Mouse (Mus musculus): ENCODE measurements around the gene Fcho2.

Gene Fcho2

DNA sequence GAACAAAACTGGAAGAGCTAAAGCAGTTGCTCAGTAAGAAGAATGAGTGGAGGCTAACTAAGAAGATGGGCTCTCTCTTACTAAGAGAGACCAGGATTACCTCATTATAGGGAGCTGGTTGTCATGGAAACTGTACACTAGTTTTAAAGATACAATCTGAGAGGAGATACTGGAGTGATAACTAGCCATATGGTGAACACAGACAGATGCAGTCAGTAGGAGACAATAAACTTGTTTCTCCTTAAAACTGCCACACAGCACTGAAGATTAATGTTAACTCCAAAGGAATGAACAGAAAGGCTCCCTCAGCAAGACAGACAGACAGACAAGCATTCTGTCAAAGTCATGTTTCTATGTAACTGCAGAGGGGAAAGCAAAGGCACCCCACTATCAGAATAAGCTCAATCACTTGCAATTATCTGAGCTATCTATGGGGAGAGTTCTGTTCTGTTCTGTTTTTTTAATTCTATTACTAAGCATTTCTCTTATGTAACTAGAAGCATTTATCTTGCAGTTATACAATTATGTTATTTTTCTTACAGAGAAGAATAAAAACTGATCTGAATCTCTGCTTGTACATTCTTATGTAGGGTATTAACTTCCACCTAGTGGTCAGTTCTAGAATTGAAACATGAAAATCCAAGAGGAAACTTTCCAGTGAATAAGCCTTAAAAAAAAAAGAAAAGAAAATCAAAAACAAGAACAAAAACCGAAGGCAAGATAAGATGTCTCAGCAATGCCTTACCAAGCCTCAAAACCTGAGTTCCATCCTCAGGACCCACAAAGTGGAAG is 85.8 kb downstream of the Fcho2 start:
- in situ Hi-C loops (cut with MboI; ENCODE audit: unreplicated experiment in 2 of 2) = loop anchor here (5.0 to 25.0 kb wide), 4 partner anchors 395 to 1517 kb away; partner anchors contain the start of genes Mrps27 (in 1 of the 2) and Ptcd2 (in 1 of the 2)

DNA sequence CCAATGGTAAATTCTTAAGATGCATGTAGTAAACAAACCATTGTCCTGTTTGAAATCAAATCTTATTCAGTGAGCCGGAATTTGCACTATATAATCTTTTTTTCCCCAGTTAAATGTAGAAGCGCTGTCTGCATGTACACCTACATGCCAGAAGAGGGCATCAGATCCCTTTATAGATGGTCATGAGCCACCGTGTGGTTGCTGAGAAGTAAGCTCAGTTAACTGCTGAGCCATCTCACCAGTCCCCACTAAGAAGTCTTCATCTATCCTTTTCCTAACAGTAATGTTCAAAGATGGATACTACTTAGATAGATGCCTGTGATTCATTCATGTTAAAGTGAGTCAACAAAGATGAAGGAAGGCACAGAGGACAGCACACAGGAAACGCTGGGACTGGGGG is 88.8 kb downstream of the Fcho2 start:
- in situ Hi-C loops (cut with MboI; ENCODE audit: unreplicated experiment in 2 of 2) = loop anchor here (5.0 to 25.0 kb wide), 4 partner anchors 398 to 1514 kb away; partner anchors contain the start of genes Mrps27 (in 1 of the 2) and Ptcd2 (in 1 of the 2)

DNA sequence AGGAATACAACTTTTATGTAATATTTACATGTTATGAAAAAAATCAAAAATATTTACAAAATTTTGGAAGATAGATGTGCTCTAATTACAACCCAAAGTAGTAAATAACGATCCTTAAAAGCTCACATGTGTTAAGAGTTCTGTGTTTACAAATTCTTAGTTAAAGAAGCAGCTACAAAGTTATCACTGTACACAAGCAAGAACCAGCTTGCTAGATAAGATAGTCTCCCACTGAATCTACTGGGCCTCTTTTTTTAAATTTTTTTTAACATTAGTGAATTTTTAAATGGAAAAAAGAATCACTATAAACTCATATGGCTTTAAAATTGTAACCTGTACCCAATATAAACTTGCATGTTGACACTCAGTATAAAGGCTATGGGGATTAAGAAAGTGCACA is 91.8 kb downstream of the Fcho2 start:
- in situ Hi-C loops (cut with MboI; ENCODE audit: unreplicated experiment in 2 of 2) = loop anchor here (10.0 to 25.0 kb wide), 3 partner anchors 401 to 686 kb away; no protein-coding TSS in a partner anchor

DNA sequence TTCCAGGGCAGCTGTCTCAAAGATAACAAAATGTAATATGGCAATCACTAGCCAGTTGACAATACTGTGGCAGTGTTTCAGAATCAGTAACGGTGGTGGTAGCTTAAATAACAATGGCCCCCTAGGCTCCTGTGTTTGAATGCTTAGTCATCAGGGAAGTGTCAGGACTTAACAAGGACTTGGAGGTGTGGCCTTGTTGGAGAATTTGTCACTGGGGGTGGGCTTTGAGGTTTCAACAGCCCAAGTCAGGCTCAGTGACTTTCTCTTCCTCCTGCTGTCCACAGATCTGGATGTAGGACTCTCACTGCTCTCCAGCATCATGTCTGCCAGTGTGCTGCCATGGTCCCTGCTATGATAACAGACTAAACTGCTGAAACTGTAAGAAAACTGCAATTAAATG is 93.0 kb downstream of the Fcho2 start:
- in situ Hi-C loops (cut with MboI; ENCODE audit: unreplicated experiment in 2 of 2) = loop anchor here (10.0 to 25.0 kb wide), 3 partner anchors 403 to 685 kb away; no protein-coding TSS in a partner anchor

DNA sequence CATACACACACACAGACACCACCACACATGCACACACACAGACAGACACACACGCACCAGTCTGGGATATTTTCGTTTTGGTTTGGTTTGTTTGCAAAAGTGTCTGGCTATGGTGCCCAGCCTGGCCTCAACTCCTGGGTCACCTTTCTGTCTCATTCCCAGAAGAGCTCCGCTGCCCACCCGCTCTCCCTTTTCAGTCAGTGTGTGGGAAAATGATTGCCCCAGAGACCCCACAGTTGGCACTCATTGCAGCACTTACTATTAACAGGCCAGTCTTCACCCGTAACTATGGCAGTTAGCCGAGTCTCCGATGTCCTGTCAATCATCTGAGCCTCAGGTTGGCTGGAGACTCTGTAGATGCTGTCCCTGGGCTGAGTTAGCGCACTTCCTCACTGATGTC is 99.1 kb downstream of the Fcho2 start:
- in situ Hi-C loops (cut with MboI; ENCODE audit: unreplicated experiment in 2 of 2) = loop anchor here (25.0 kb wide), 2 partner anchors 596 to 679 kb away; no protein-coding TSS in a partner anchor

DNA sequence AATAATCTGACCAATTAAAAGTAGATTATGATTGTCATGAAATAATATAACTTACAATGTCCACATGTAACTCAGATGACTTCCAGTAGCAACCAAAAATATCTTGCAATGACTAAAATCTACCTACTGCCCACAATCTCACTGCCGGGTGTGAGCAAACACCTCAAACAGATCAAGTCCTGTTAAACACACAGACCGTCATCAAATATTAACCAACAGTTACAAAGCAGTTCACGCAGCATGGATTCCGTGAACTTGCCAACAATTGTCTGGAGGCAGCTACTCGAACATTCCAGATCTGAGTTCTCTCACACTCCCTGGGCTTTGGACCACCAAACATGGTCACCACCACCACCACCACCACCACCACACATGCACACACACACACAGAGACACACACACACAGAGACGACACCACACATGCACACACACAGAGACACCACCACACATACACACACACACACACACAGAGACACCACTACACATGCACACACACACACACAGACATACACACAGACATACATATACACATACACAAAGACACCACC is 99.7 kb downstream of the Fcho2 start:
- in situ Hi-C loops (cut with MboI; ENCODE audit: unreplicated experiment in 2 of 2) = loop anchor here (25.0 kb wide), 2 partner anchors 597 to 678 kb away; no protein-coding TSS in a partner anchor

DNA sequence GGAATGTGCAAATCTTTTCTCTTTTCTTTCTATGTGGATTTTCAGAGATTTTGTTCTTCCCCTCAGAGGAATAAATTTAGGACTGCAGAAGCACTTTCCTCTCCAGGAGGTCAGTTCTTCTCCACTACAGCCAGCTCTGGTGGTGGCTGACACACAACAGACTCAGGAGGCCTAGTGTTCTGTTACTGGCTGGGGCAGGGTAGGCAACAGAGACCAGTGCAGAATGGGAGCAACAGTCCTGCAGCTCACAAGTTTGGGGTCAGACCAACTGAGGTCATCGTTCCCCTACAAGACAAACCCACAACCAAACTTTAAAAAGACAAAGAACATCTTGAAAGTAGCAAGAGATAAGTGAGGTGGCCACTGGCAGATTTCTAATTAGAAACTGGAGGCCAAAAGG is 104.6 kb downstream of the Fcho2 start:
- in situ Hi-C loops (cut with MboI; ENCODE audit: unreplicated experiment in 2 of 2) = loop anchor here (25.0 kb wide), 2 partner anchors 602 to 673 kb away; no protein-coding TSS in a partner anchor

DNA sequence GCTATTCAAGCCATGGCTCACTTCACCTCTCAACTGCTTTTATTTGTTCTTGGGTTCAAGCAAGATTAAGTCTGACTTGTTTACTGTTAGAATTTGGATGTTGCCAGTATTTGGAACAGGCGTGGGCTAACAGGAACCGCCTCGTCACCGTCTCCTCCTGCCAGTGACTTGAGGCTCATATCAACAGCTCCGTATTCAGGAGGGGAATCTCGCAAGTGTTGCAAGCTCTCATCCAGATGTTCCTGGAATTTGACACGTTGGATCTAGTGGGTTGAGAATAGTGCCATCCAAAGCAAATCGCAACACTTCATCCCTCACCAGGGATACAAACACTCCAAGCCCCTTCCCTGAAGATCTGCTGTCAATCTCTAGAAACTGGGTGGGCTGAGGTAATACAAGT is 105.0 kb downstream of the Fcho2 start:
- in situ Hi-C loops (cut with MboI; ENCODE audit: unreplicated experiment in 2 of 2) = loop anchor here (25.0 kb wide), 2 partner anchors 602 to 673 kb away; no protein-coding TSS in a partner anchor

DNA sequence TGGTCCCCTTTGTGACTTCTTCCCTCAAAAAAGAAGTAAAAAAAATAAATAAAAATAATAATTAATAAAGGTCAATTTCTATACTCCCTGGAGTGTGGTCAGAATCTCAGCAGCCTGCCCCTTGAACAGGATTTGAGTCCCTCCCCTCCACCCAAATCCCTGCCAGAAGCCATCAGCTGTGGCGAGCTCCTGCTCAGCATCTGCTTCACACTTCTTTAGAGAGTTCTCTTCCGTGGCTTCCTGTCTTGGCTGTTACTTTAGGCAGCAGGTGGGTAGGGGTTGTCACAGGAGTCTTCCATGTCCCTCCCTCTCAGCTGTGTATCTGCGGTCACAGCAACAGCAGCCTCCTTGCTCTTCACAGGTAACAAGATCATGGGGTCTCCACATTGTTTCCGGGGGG is 109.7 kb downstream of the Fcho2 start:
- in situ Hi-C loops (cut with MboI; ENCODE audit: unreplicated experiment in 2 of 2) = loop anchor here (25.0 kb wide), 2 partner anchors 607 to 668 kb away; no protein-coding TSS in a partner anchor

DNA sequence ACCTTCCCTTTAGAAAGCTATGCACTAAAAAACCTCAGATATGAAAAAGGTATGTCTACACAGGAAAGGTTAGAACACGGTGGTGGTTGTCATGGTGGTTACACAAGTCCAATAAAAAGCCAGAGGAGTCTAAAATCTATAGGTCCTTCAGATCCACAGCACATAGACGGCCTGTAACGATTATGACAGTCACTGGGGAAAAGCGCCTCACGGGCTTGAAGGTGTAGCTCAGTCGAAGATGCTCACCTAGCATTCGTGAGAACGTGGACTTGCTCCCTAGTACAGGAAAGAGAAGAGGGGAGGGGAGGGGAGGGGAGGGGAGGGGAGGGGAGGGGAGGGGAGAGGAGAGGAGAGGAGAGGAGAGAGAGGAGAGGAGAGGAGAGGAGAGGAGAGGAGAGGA is 111.5 kb downstream of the Fcho2 start:
- in situ Hi-C loops (cut with MboI; ENCODE audit: unreplicated experiment in 2 of 2) = loop anchor here (25.0 kb wide), 2 partner anchors 609 to 666 kb away; no protein-coding TSS in a partner anchor

DNA sequence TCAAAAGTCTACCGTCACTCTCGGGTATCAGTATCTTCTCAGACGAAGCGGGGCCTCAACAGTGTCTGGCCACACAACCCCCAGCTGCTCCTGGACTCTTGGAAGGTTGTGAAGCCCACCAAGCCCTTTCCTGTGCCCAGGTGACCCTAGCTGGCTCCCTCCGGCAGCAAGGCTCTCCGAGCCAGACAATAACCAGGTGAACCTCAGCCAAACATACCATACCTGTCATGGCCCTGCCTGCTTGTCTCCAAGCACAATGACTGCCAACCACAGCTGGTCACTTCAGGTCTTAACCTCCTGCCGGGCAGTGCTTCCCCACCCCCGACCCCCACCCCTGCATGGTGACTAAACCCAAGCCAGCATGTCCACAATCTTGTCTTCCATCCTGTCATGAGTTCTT is 112.9 kb downstream of the Fcho2 start:
- in situ Hi-C loops (cut with MboI; ENCODE audit: unreplicated experiment in 2 of 2) = loop anchor here (25.0 kb wide), 2 partner anchors 610 to 665 kb away; no protein-coding TSS in a partner anchor

DNA sequence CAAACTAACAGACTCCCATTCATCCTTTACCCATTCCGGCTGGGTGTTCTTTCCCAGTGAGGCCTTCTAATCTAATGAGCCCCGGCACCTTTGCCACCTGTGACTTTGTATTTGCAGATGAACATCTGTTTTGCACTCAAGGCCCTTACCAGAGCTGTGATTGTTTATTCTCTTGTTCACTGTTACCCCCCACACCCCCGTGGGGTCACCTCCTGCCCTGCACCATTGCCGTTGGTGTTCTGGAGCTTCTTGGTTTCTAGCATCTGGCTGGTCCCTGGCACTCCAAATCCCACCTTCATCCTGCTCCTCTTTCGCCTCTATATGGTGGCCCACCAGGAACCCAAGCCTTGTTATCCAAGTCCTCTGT is 114.0 kb downstream of the Fcho2 start:
- in situ Hi-C loops (cut with MboI; ENCODE audit: unreplicated experiment in 2 of 2) = loop anchor here (25.0 kb wide), 2 partner anchors 611 to 664 kb away; no protein-coding TSS in a partner anchor

DNA sequence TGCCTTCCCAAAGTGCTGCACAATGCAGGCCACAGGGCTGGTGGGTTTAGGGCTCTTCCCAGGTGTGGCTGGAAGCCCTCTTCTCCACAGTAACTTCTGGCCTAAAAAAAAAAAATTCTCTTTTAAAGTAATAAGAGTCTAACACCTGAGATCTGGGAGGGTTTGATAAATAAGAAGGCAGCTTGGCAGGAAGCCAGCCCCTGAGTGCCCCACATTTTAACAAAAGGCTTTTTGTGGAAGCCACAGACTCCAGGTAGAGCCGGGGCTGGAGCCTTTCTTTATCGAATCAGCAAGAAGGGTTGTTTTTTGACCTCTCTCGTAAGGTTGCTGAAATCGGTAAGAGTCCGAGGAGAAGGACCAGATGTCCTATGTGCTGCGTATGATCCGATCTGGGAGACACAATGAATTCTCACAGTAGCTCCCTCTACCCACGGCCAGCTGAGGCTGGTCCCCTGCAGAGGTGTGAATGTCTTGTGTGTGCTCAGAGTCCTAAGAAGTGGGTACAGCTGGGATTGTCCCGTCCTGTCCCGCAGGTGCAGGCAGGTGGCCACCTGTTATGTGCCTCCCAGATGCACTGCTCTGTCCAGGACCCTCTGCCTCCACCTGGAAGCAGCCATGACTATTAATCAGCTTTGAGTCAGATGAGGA is 114.5 kb downstream of the Fcho2 start:
- in situ Hi-C loops (cut with MboI; ENCODE audit: unreplicated experiment in 2 of 2) = loop anchor here (25.0 kb wide), 2 partner anchors 612 to 663 kb away; no protein-coding TSS in a partner anchor

DNA sequence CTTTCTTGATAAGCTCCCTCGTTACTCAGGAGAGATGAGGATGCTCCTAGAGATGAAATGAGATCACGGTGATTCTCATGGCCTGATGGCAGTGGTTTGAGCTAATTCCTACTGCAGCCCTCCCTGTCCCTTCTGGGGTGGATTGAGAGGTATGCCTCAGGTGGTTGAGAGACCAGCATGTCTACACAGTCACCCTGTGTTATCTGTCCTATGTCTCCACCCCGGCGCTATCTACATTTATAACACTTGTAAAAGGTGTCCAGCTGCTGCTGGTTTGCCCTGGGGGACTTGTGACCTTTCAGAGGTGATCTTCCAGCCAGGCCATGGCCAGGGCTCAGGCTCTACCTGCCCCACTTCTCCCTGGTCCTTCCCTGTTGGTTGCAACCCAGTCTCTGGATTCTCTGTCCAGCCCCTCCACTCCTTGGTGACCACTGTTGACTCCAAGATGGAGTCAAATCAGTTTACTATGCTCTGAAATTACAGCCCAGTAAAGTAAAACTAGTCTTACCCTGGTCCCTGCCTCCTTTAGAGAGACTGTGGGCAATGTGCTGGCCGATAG is 115.2 kb downstream of the Fcho2 start:
- in situ Hi-C loops (cut with MboI; ENCODE audit: unreplicated experiment in 2 of 2) = loop anchor here (25.0 kb wide), 2 partner anchors 612 to 663 kb away; no protein-coding TSS in a partner anchor

DNA sequence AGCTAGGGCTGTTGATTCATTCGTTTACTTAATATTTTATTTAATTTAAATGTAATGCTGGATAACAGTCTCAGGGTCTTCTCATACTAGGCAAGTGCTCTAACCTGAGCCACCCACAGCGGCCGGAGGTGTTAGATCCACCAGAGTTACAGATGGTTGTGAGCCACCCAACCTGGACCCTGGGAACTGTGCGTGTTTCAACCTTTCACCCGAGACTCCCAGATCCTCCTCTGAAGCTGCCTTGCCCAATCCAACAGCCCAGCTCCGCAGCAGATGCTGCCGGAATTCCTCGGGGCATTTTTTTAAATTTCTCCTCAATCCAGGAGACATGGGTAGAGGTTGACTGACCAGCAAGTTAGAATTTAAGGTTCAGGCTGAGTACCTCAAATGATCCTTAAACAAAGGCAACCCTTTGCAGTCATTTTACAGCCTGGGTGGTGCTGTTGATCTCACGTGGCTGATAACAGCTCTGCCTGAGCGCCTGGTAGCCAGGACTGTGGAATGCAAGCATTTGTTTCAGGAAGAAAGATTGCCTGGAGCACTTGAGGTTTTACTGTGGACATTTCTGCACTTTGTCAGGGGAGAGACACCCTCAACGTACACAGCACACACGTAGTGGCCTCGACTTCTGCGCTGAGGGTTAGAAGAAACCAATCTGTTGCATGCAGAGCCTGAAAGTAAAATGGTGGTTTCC is 116.1 kb downstream of the Fcho2 start:
- in situ Hi-C loops (cut with MboI; ENCODE audit: unreplicated experiment in 2 of 2) = no loop called here

DNA sequence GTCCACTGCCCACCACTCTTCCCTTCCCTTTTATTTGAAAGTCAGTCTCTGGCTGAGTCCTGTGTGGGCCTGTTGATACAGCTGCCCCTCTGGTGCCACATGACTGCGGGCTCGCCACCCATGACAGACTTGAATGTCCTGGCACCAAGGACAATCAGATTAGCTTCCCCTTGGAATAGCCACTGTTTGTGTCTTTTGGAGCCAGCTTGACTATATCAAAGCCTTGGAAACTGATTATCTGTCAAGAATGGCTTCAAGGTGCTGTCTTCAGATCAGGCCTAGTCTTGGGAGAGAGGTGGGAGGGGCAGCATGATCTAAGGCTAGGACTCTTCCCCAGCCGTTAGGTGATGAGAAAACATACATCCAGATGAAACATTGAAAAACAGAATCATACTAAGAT is 118.5 kb downstream of the Fcho2 start:
- in situ Hi-C loops (cut with MboI; ENCODE audit: unreplicated experiment in 2 of 2) = no loop called here

DNA sequence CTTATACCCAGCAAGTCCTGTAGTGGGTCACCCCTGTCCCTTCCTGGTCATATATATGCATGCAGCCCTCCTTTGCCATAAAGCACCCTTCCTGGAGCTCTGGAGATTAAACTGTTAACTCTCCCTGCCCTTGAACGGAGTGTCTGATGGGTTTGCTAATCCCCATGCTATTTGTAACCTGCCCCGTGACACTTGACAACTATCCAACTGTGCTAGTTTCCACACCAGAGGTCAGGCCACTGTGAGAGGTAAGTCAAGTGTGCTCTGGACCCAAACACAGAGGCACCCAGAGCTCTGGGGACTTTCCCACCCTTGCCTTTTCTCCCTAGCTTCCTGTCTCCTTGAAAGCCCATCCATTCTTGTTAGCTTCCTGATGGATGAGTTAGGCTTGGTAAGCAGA is 119.7 kb downstream of the Fcho2 start:
- in situ Hi-C loops (cut with MboI; ENCODE audit: unreplicated experiment in 2 of 2) = no loop called here

DNA sequence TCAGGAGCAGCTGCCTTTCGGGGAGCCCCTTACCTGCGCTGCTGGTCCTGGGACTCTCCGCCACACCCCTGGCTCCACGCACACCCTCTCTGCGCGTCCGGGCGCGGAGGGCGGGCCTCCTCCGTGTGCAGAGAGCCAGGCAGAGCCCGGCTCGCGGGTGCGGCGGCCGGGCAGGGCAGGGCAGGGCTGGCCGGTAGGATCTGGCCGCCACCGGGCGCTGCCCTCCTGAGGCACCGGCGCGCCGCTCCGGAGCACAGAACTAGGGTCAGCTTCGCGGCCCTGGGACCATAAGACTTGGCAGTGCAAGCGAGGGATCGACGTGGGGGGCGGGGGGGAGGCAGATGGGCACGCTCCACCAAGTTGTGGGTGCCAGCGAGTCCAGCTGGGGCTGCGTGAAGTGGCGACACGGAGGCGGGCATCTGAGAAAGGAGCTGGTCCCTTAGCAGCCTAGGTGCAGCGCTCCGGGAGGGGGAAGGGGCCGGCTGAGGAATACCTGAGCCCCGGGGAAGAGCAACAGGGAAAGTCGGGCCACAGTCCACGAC is 120.4 kb downstream of the Fcho2 start, which contains the start of gene Tmem171:
Tmem171 (minus strand) TSS at position 62 of the 542 bp plus-strand sequence.
- in situ Hi-C loops (cut with MboI; ENCODE audit: unreplicated experiment in 2 of 2) = no loop called here

DNA sequence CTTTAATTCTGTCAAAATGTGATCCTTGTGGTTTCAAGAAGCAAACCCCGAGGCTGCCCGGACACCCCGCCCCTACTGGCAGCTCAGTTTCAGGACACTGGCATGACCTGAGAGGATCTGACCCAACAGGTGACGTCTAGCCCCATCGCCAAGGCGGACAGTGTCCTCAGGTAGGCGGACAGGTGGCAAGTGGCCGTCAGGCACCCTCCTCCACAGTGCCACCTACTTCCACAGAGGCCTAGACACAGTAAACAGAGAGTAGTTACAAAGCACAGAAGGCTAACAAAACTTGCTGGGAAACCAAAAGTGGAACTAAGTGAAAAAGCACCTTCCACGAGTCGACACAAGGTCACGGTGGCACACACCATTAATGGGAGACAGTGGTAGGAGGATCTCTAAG is 121.9 kb downstream of the Fcho2 start:
- in situ Hi-C loops (cut with MboI; ENCODE audit: unreplicated experiment in 2 of 2) = no loop called here
